Mouse (Mus musculus) T-cell, adult 2 months (primary cell): ENCODE measurements around the gene Gm3072.
"Not testable (repeated sequence)": the region's sequence is repeated elsewhere in the genome, so short reads cannot be mapped to it uniquely, and the experiment has no call there.

ENCODE experiments used
- DNase-seq: peaks from one replicate; pipeline ENCODE4 v3.0.0; 2022; ENCODE audit warnings: low spot score

Gene Gm3072

DNA sequence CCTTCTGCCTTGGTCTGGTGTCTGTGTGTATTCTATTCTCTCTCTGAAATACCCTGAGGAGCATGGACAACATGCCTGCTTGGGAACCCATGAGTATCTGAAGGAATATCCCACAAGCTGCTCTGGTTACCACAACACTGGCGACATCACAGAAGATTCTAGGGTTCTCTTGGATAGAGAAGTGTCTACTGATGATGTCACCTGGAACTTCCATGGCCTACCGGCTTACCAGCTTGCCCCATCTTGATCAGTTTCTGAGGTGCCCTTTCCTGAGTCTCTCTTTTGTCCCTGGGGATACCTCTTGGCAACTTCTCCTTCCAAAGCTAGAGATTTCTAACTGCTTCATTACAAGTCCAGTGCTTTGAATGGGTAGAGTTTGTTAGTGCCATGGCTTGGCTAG is at the start of gene Gm3072:
Gene Gm3072, minus strand, starts transcription at position 101 of the 400 bp plus-strand sequence.
- DNase-seq, result not testable (repeated sequence)

- not testable (repeated sequence) for DNase-seq
Observed at GRCm38 (mm10) chr14:41648176-41648575, 23.8 kb upstream of the Gm3072 start.

DNA sequence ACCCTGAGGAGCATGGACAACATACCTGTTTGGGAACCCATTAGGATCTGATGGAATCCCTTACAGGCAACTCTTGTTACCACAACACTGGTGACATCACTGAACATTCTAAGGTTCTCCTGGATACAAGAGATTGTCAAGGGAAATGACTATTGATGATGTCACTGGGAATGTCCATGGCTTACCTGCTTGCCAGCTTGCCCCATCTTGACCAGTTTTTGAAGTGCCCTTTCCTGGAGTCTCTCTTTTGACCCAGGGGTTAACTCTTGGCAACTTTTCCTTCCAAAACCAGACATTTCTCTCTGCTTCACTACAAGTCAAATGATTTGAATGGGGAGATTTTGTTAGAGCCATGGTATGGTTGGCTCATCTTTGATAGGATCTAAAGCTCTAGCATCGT is 22.0 kb upstream of the Gm3072 start, which contains the start of gene Gm3676:
Gene Gm3676, minus strand, starts transcription at position 101 of the 400 bp plus-strand sequence.
- not testable (repeated sequence) for DNase-seq

DNA sequence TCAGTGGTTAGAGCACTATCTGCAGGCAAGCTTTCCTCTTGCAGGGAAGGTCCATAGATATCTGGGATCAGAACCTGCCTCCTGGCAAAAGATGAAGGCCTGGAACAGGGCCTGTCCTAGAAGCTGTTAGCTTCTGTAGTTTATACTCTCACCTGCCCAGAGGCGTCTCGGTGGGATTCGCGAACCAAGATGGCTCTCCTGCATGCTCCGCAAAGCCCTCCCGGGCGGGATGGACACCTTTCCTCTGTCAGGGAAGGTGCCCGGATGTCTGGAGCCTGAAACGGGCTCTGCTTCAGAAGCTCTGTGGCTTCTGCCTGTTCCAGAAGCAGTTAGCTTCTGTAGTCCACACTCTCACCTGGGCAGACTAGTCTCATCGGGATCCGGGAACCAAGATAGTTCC is 5.7 kb upstream of the Gm3072 start:
- DNase-seq, result not testable (repeated sequence)

DNA sequence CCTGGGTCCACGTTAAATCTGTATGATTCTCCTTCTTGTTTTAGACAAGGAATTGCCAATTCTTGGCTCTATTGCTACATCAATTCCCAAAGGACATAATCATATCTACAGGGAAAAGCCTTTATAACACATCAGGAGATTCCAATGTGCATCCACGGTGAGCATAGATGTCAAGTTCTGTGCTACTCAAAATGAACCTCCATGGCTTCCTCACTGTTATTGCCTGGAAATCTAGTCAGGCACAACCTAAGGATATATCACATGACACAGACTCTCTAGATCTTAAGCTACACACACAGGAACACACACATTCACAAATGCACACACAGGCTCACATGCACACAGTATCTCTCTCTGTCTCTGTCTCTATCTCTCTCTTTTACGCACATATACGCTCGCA is 1.9 kb downstream of the Gm3072 start:
- DNase-seq, result not testable (repeated sequence)

- peak; percentile 5 for DNase-seq
Observed at GRCm38 (mm10) chr14:41610690-41611089, 13.7 kb downstream of the Gm3072 start.

DNA sequence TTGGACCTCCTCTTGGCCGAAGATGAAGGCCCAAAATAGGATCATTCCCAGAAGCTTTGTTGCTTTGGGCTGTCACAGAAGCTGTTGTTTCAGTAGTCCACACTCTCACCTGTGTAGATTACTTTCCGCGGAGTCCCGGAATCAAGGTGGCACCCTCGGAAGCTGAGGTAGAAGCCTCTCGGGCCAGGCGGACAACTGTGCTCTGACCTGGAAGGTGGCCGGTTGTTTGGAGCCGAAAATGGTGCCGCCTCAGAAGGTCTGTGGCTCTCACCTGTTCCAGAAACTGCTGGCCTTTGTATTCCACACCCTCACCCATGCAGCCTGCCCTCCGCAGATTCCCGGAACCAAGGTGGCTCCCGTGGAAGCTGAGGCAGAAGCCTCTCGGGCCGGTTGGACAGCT is 23.5 kb downstream of the Gm3072 start:
- DNase-seq, result not testable (repeated sequence)

DNA sequence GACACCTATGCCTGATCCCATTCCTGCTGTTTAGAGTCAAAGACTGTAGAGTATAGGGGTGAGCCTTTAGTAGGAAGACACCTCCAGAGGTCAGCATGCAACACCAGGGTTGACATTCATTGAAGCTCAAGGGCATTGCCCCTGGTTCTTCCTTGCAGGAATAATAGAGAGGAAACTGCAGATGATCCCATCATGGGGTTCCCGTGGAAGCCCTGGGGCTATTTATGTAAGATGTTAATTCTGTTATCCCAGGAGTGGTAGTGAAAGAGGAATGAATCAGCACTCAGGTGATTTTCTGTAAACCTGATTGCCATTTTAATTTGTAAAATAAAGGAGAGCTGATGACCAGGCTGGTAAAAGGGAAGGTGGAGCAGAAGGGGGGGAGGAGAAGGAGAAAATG is 38.1 kb downstream of the Gm3072 start:
- not testable (repeated sequence) for DNase-seq

DNA sequence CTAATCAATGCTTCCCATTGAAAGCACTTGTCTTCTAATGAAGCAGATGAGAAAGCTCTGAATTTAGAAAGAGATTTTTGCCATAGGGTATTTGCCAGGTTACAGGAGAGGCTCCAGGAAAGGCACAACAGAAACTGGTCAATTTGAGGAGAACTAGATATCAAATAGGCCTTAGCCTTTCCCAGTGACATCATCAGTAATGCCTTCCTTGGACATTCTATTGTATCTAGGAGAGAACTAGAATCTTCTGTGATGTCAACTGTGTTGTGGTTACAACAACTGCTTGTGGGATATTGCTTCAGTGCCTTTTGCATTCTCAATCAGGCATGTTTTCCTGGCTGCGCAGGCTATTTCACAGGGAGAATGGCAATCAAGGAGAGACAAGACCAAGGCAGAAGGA is 51.5 kb downstream of the Gm3072 start, which contains the start of gene 1700049E17Rik2:
Gene 1700049E17Rik2, plus strand, starts transcription at position 301 of the 400 bp plus-strand sequence.
- not testable (repeated sequence) for DNase-seq
